Mouse (Mus musculus): Measurements from ENCODE around the gene Mras.

Mras gene

GRCm38 (mm10) chr9:99411785-99412184, 25.4 kb downstream of the Mras start:
- peak; percentile 76 for DNase-seq (ENCODE audit: low spot score)

- no peak for DNase-seq (ENCODE audit: low spot score)
Observed at GRCm38 (mm10) chr9:99411093-99411492, 26.1 kb downstream of the Mras start.

GRCm38 (mm10) chr9:99409280-99409679, 27.9 kb downstream of the Mras start:
- DNase-seq (ENCODE audit: low spot score) = no peak

GRCm38 (mm10) chr9:99401288-99401974, 35.8 kb downstream of the Mras start:
- DNase-seq (ENCODE audit: low spot score) = no peak

GRCm38 (mm10) chr9:99400781-99401180, 36.4 kb downstream of the Mras start:
- DNase-seq (ENCODE audit: low spot score) = no peak

- DNase-seq (ENCODE audit: low spot score) = no peak
Observed at GRCm38 (mm10) chr9:99397056-99397815, 39.9 kb downstream of the Mras start.

GRCm38 (mm10) chr9:99394366-99394765, 42.8 kb downstream of the Mras start:
- no peak for DNase-seq (ENCODE audit: low spot score)

GRCm38 (mm10) chr9:99393146-99393545, 44.0 kb downstream of the Mras start:
- DNase-seq (ENCODE audit: low spot score) = no peak

GRCm38 (mm10) chr9:99391557-99391956, 45.6 kb downstream of the Mras start:
- DNase-seq (ENCODE audit: low spot score) = no peak

GRCm38 (mm10) chr9:99390716-99391115, 46.5 kb downstream of the Mras start:
- peak; percentile 82 for DNase-seq (ENCODE audit: low spot score)

- DNase-seq (ENCODE audit: low spot score) = peak; percentile 88
Observed at GRCm38 (mm10) chr9:99390201-99390600, 47.0 kb downstream of the Mras start.

GRCm38 (mm10) chr9:99389506-99389905, 47.7 kb downstream of the Mras start:
- DNase-seq (ENCODE audit: low spot score) = no peak

GRCm38 (mm10) chr9:99388856-99389255, 48.3 kb downstream of the Mras start:
- no peak for DNase-seq (ENCODE audit: low spot score)

GRCm38 (mm10) chr9:99388078-99388477, 49.1 kb downstream of the Mras start:
- DNase-seq (ENCODE audit: low spot score) = no peak

GRCm38 (mm10) chr9:99382556-99382955, 54.6 kb downstream of the Mras start:
- DNase-seq (ENCODE audit: low spot score) = no peak

- DNase-seq (ENCODE audit: low spot score) = no peak
Observed at GRCm38 (mm10) chr9:99379194-99379593, 58.0 kb downstream of the Mras start.

GRCm38 (mm10) chr9:99376591-99377418, 60.4 kb downstream of the Mras start:
- no peak for DNase-seq (ENCODE audit: low spot score)

- no peak for DNase-seq (ENCODE audit: low spot score)
Observed at GRCm38 (mm10) chr9:99368431-99368830, 68.8 kb downstream of the Mras start.

- DNase-seq (ENCODE audit: low spot score) = no peak
Observed at GRCm38 (mm10) chr9:99365906-99366305, 71.3 kb downstream of the Mras start.

- no peak for DNase-seq (ENCODE audit: low spot score)
Observed at GRCm38 (mm10) chr9:99363076-99363475, 74.1 kb downstream of the Mras start.

GRCm38 (mm10) chr9:99361946-99362345, 75.2 kb downstream of the Mras start:
- DNase-seq (ENCODE audit: low spot score) = no peak

- no peak for DNase-seq (ENCODE audit: low spot score)
Observed at GRCm38 (mm10) chr9:99359012-99359411, 78.2 kb downstream of the Mras start.
